Mouse (Mus musculus) lung, embryonic 15.5 days (tissue): ENCODE measurements around the gene Ppih. TPM values are rescaled to one million over a fixed set of nuclear protein-coding genes. Genes with fewer than 3 reads are reported as not detected.

Experiments
- ATAC-seq: fragments of 200-750 bp; cut with Nextera tagmentation; 2 replicates; pipeline ENCODE4 v1.8.0; 2017; ENCODE audit warnings: moderate number of reproducible peaks, borderline replicate concordance; ENCODE audit not compliant: low FRiP score, low TSS enrichment; ENCODE audit errors: extremely low read depth
- H3K27ac ChIP-seq: fragments of 300-500 bp; sonication (generic); 2 replicates; pipeline ENCODE4 v1.5.1; 2015; ENCODE audit warnings: moderate library complexity, mild to moderate bottlenecking, inconsistent platforms
- H3K27me3 ChIP-seq: fragments of 300-500 bp; sonication (generic); 2 replicates; pipeline ENCODE4 v1.6.1; 2015; ENCODE audit warnings: inconsistent platforms
- H3K36me3 ChIP-seq: fragments of 300-500 bp; sonication (generic); 2 replicates; pipeline ENCODE4 v1.6.1; 2015; ENCODE audit warnings: inconsistent platforms
- H3K4me1 ChIP-seq: fragments of 300-500 bp; sonication (generic); 2 replicates; pipeline ENCODE4 v1.6.1; 2015; ENCODE audit warnings: inconsistent platforms
- H3K4me2 ChIP-seq: fragments of 300-500 bp; sonication (generic); 2 replicates; pipeline ENCODE4 v1.6.1; 2015; ENCODE audit warnings: inconsistent platforms, mild to moderate bottlenecking, moderate library complexity
- H3K4me3 ChIP-seq: fragments of 300-500 bp; sonication (generic); 2 replicates; pipeline ENCODE4 v1.5.1; 2015; ENCODE audit warnings: mild to moderate bottlenecking, inconsistent platforms
- H3K9ac ChIP-seq: fragments of 300-500 bp; sonication (generic); 2 replicates; pipeline ENCODE4 v1.6.1; 2015; ENCODE audit warnings: inconsistent platforms
- H3K9me3 ChIP-seq: fragments of 300-500 bp; sonication (generic); 2 replicates; pipeline ENCODE4 v1.6.1; 2016; ENCODE audit warnings: inconsistent platforms
- WGBS: fragments of 180-500 bp; shearing (Covaris S2); methylation state at CpG from one replicate; pipeline ENCODE4 v1.1.7; 2015; 5-methylcytosine and 5-hydroxymethylcytosine counted together
- polyA plus RNA-seq: library from polyadenylated mRNA; unstranded; fragments of >200 nt; fragmentation: Nextera tagmentation; extraction: Ambion mirVana; gene quantifications from 2 replicates; pipeline ENCODE4 v1.2.1, GENCODE M21; 2015

The Ppih gene
- polyA plus RNA-seq, 1 experiment from 2014 or later: 102 TPM

DNA sequence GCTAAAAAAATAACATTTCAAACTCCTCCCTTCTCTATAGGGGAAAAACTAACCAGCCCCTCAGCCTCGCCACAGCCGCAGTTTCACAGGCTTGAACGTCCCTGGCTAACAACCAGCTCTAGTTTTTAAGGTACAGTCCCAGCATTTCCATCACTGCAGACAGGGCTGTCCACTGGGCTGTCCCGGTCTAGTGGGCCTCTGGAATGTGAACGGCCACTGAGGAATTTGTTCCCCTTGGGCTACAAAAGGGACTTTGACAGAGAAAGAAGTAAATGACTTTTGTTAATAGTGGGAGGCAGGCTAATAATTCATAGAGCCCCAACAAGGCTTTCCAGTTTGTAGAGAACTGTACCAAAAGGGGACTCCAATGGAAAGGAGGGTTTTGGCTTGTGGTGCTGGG, 14.9 kb downstream of the Ppih start:
- no peak overlapping the region for H3K9ac ChIP-seq
- 70% methylated on average over 5 of the region's 5 CpGs for WGBS
- no peak overlapping the region for H3K27ac ChIP-seq
- no peak overlapping the region for H3K4me3 ChIP-seq
- H3K9me3 ChIP-seq: no peaks in the 10 kb centered on the region
- ATAC-seq: no peak
- no peaks in the 10 kb centered on the region for H3K4me1 ChIP-seq
- no peaks in the 10 kb centered on the region for H3K27me3 ChIP-seq
- H3K4me2 ChIP-seq: no peak overlapping the region
- H3K36me3 ChIP-seq: peaks cover 33% of the 10 kb centered on the region

DNA sequence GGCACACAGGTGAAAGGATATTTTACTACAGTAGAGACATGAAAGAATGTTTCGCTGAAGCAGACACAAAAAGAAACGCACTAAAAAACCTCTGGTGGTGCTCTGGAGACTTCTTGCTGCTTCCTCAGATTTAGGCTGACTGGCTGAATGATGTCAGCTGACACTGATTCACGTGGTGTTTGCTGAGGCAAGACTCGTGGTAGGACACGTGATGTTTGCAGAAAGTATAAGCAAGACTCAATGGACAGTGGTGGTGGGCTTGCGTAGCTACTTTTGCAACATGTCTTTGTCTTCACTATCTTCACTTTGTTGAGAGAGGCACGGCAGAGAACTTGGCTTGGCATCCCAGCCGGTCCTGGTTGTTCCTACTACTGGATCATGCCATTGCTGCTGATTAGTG, 17.1 kb downstream of the Ppih start:
- H3K27me3 ChIP-seq: no peaks in the 10 kb centered on the region
- H3K9me3 ChIP-seq: no peaks in the 10 kb centered on the region
- no peak overlapping the region for H3K4me3 ChIP-seq
- H3K27ac ChIP-seq: no peak overlapping the region
- no peak overlapping the region for H3K4me2 ChIP-seq
- ATAC-seq: no peak
- no peak overlapping the region for H3K9ac ChIP-seq
- WGBS: 84% methylated on average over 8 of the region's 8 CpGs
- no peaks in the 10 kb centered on the region for H3K4me1 ChIP-seq
- peaks cover 19% of the 10 kb centered on the region; the same call in 1 of the 2 replicates for H3K36me3 ChIP-seq

DNA sequence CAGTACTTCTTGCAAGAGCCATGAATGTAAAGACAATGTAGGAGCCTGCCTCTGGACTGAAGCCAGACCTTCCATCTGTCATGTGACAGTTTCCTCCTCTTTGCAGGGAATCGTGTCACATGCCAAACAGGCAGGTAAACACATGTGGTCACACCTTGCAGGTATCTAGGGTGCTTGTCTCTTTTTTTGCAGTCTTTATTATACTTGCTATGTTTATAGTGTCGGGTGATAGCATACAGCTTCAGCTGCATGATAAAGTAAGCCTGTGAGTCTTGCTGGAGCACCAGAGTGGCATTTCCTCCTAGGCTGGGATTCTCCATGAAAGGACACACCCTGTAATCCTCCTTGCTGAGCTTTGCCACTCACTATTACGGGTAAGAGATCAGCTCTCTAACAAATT, 18.6 kb downstream of the Ppih start:
- no peaks in the 10 kb centered on the region for H3K4me1 ChIP-seq
- peaks cover 4% of the 10 kb centered on the region; the same call in 1 of the 2 replicates for H3K36me3 ChIP-seq
- H3K9me3 ChIP-seq: no peaks in the 10 kb centered on the region
- no peak overlapping the region for H3K4me2 ChIP-seq
- ATAC-seq: no peak
- no peaks in the 10 kb centered on the region for H3K27me3 ChIP-seq
- H3K4me3 ChIP-seq: no peak overlapping the region
- WGBS: 68% methylated on average over 3 of the region's 3 CpGs
- H3K9ac ChIP-seq: no peak overlapping the region
- H3K27ac ChIP-seq: no peak overlapping the region

DNA sequence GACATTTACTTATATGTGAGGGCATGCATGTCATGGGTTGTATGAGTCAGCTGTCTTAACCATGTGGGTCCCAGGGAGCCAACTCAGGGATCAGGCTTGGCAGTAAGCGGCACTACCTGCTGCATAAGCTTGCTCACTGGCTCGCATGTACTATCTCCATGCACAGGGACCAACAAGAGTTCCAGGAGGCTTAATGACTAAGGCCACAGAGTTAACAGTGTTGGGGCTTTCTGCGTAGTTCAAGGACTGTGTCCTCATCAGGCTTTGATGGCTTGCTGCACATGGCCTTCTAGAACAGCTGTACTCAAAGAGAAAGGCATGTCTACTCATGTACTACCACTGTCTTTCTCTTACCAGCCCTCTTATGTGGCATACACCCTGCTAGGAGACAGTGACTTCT, 19.6 kb downstream of the Ppih start:
- H3K36me3 ChIP-seq: no peaks in the 10 kb centered on the region
- H3K27me3 ChIP-seq: no peaks in the 10 kb centered on the region
- H3K9ac ChIP-seq: no peak overlapping the region
- H3K27ac ChIP-seq: no peak overlapping the region
- no peak overlapping the region for H3K4me2 ChIP-seq
- no peak overlapping the region for H3K4me3 ChIP-seq
- ATAC-seq: no peak
- no peaks in the 10 kb centered on the region for H3K4me1 ChIP-seq
- H3K9me3 ChIP-seq: no peaks in the 10 kb centered on the region
- 92% methylated on average over 3 of the region's 3 CpGs for WGBS

DNA sequence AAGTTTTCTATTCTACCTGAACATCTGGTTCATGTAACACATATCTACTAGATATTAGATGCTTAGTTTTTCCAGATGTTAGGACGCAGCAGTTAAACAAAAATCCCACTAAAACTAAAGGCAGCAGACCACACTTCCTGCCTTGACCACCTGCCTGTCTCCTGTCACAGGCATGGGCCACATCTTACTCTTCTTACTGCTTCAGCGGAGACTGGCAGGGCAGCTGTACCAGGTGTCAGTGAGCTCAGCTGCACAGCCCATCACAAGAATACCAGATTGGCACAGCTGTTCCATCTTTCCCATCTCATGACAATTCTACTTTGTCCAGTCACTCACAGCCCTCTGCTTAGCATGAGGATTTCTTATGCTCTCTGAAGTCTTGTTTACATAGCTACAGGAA, 23.0 kb downstream of the Ppih start:
- ATAC-seq: no peak
- H3K4me3 ChIP-seq: no peak overlapping the region
- H3K4me1 ChIP-seq: peaks cover 8% of the 10 kb centered on the region
- H3K27ac ChIP-seq: no peak overlapping the region
- 75% methylated on average over 2 of the region's 2 CpGs for WGBS
- H3K9me3 ChIP-seq: no peaks in the 10 kb centered on the region
- no peak overlapping the region for H3K9ac ChIP-seq
- H3K36me3 ChIP-seq: no peaks in the 10 kb centered on the region
- H3K4me2 ChIP-seq: no peak overlapping the region
- no peaks in the 10 kb centered on the region for H3K27me3 ChIP-seq

DNA sequence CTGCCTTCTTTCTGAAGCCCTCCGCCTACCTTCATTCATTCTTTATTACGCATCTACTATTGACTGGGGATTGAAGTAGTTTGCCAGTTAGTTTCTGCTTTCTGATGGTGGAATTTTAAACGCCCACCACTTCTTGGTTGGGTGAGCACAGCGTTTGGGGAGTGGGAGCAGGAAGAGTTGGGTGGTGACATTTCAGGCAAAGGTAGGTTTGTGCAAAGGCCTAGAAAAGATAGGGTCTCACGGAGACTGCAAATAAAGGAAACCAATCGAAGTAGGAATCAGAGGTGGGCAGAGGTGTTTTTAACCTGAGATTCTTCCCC, 25.3 kb downstream of the Ppih start:
- no peak for ATAC-seq
- Histone ChIP-seq H3K36me3 (peaks cover 8% of the 10 kb centered on the region; the same call in 1 of the 2 replicates), H3K9me3 (no peaks in the 10 kb centered on the region), H3K4me2 (peak overlapping the region; percentile 73), H3K4me1 (peaks cover 20% of the 10 kb centered on the region), H3K4me3 (peak overlapping the region; percentile 93), H3K27me3 (no peaks in the 10 kb centered on the region), H3K27ac (peak overlapping the region; percentile 94), H3K9ac (peak overlapping the region; percentile 82)
- 6% methylated on average over 6 of the region's 6 CpGs for WGBS

DNA sequence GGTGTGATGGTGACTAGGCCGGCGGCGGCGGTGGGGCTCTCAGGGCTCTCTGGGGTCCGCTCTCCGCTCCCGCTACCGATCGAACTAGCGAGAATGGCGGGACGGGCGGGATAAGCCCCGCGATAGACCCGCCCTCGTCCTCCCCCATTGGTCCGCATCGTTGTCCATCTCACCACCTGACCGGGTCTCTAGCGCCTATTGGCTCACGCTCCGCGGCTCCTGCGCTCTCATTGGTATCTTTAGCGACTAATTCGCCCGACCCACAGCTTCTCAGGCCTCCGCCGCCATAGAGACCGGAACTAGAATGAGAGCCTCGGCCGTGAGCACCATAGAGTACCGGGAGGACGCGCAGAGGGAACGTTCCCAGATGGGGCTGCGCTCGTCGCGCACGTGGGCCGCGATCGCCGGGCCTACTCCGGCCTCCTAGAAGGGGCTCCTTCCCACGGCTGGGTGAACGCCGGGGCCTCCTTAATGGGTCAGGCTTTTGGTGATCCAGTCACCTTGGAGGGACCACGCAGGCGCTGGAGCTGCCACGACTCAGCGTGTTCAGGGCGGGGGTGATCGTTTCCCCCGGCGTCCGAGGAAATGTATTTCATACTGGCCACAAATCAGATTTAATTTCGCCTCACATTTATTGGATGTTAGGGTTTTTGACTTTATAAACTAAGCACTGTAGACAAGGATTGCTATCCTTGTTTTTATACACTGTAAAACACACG, 25.8 kb downstream of the Ppih start, which contains the start of gene Ybx1:
Gene Ybx1, minus strand, starts transcription at position 190 of the 719 bp plus-strand sequence.
- peak within 1 kb of the TSS; percentile 93 for H3K4me3 ChIP-seq
- H3K27me3 ChIP-seq: no peaks in the 10 kb centered on the region
- H3K36me3 ChIP-seq: peaks cover 8% of the 10 kb centered on the region; the same call in 1 of the 2 replicates
- H3K27ac ChIP-seq: peak within 1 kb of the TSS; percentile 94
- under 1% methylated on average over 60 of the region's 61 CpGs for WGBS
- peaks cover 20% of the 10 kb centered on the region for H3K4me1 ChIP-seq
- H3K9me3 ChIP-seq: no peaks in the 10 kb centered on the region
- H3K9ac ChIP-seq: peak within 1 kb of the TSS; percentile 85
- peak; percentile 99 for ATAC-seq
- H3K4me2 ChIP-seq: peak within 1 kb of the TSS; percentile 73

DNA sequence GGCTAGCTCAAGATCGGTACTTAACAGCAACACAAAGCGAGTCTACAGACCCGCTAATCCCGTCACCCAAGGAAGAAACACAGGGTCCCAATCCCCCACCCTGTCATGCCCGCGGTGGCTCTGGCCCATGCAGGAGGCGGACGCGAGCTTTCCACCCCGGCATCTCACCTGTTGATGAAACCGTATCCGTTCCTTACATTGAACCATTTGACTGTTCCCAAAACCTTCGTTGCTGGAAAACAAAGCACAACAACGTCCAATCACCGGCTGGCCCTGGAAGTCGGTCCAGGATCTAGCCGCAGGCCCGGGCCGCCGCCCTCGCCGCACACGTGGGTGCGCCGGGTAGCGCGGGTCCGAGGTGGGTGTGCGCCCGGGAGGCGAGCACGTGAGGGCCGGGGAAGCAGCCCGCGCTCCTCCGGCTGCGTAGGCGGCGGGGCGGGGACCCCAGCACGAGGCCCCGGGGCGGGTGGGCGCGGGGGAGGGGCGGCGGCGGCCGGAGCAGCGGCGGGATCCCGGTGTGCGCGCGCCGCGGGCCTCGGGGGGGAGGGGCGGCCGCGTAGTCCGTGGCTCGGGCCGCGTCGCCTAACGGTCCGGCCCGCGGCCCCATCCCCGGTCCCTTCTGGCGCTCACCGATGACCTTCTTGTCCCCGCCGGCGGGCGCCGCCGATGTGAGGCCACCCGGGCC, 26.6 kb downstream of the Ppih start:
- H3K36me3 ChIP-seq: peaks cover 8% of the 10 kb centered on the region; the same call in 1 of the 2 replicates
- ATAC-seq: peak; percentile 36
- H3K27ac ChIP-seq: peak overlapping the region; percentile 87

DNA sequence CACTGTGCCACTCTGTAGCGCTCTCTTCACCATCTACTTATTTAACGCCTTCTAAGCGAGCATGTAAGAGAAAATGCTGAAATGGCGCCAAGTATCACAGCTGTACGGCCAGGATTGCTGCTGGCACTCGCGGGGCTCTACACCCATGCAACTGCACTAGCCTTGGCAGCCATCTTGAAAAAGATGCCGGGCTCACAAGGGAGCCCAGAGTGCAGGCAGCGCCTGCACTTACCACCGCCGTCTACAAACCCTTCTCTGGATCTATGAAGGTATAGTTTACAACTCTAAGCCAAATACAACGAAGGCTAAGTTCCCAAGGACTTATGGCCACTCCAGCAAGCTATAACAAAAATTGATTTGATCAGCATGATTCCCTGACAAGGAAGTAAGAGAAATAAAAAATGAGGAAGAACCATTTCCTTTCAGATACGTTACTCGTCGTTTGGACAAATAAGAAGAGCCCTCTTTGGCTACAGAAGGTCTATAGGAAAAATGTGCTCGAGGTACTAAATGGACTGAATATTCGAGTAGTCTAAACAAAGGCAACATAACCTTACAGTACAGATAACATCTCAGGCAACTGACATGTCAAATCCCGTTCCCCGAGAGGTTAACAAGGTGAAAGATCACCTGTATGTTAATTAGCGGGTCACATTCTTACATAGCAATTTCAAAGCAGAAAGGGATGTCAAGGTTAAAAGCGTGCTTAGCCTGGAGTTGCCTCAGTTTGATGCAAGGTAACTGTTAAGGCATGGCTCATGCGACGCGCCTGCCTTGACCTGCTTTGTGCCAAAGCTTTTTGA, 27.4 kb downstream of the Ppih start:
- no peak for ATAC-seq
- H3K27me3 ChIP-seq: no peaks in the 10 kb centered on the region
- peak overlapping the region; percentile 93 for H3K4me3 ChIP-seq
- H3K4me1 ChIP-seq: peaks cover 21% of the 10 kb centered on the region
- H3K27ac ChIP-seq: no peak overlapping the region
- peak overlapping the region; percentile 85 for H3K9ac ChIP-seq
- WGBS: under 1% methylated on average over 24 of the region's 24 CpGs
- H3K9me3 ChIP-seq: no peaks in the 10 kb centered on the region
- H3K36me3 ChIP-seq: peaks cover 13% of the 10 kb centered on the region; the same call in 1 of the 2 replicates
- H3K4me2 ChIP-seq: peak overlapping the region; percentile 70

More for the DNA sequence above, 26.6 kb downstream of the Ppih start:
- 1% methylated on average over 48 of the region's 80 CpGs for WGBS
- peak overlapping the region; percentile 70 for H3K4me2 ChIP-seq
- no peaks in the 10 kb centered on the region for H3K9me3 ChIP-seq
- peaks cover 20% of the 10 kb centered on the region for H3K4me1 ChIP-seq
- H3K9ac ChIP-seq: peak overlapping the region; percentile 85
- no peaks in the 10 kb centered on the region for H3K27me3 ChIP-seq
- H3K4me3 ChIP-seq: peak overlapping the region; percentile 93

DNA sequence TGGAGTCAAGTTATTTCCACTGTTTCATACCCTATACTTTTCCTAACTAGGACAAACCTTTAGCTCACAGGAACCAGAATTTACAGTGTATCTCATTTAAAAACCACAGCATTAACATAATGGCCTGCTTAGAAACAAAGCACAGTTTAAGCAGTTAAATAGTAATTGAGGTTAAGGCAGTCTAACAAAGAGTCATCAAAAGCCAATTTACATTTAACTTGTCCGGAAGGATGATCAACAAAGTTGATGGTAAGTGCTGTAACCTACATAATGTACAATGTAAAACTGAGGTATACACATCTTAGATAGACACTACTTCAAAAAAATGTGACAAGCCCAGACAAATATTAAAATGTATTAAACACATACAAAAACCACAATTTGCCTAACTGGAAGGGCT, 28.4 kb downstream of the Ppih start:
- Histone ChIP-seq H3K4me3 (peak overlapping the region; percentile 93), H3K4me2 (peak overlapping the region; percentile 70), H3K27me3 (no peaks in the 10 kb centered on the region), H3K9ac (peak overlapping the region; percentile 85; the same call in 1 of the 2 replicates), H3K4me1 (peaks cover 27% of the 10 kb centered on the region), H3K36me3 (peaks cover 13% of the 10 kb centered on the region; the same call in 1 of the 2 replicates), H3K9me3 (no peaks in the 10 kb centered on the region), H3K27ac (no peak overlapping the region)
- ATAC-seq: no peak
- 69% methylated on average over 1 of the region's 1 CpGs for WGBS

DNA sequence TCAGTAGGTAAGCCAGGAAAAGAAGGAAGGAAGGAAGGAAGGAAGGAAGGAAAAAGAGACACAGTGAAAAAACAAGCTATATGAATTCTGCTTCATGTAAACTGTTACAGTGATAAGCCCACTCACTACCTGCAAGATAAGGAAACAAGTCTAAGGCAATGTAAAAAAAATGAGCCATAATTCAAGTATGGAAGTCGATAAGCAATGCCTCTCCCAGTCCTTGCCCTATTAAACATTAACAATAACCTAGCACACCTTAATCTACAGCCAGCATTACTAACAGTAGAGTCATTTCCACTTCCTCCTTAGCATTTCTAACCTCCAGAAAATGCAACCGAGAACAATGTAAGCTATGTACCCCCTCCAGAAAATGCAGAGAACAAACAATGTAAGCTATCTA, 35.0 kb downstream of the Ppih start:
- 55% methylated on average over 2 of the region's 2 CpGs for WGBS
- no peaks in the 10 kb centered on the region for H3K9me3 ChIP-seq
- no peak overlapping the region for H3K4me3 ChIP-seq
- H3K9ac ChIP-seq: no peak overlapping the region
- H3K36me3 ChIP-seq: peaks cover 54% of the 10 kb centered on the region
- no peak overlapping the region for H3K4me2 ChIP-seq
- no peak for ATAC-seq
- H3K27me3 ChIP-seq: no peaks in the 10 kb centered on the region
- H3K4me1 ChIP-seq: peaks cover 10% of the 10 kb centered on the region; the same call in 1 of the 2 replicates
- no peak overlapping the region for H3K27ac ChIP-seq
